Mouse (Mus musculus): ENCODE measurements around the gene Pik3r2.
A peak's percentile ranks its signal among the peaks of the same experiment; 100 is the strongest.

- TF ChIP-seq POLR2AphosphoS2 (IDR thresholded peaks at IDR 0.05; ENCODE audit: insufficient read length, low read depth) = no peak
- TF ChIP-seq POLR2A (IDR thresholded peaks at IDR 0.05; ENCODE audit: insufficient read length, low read depth) = no peak
- TF ChIP-seq SRF (IDR thresholded peaks at IDR 0.05; ENCODE audit: control insufficient read depth, insufficient read length, low read depth) = no peak
- TF ChIP-seq E2F4 (IDR thresholded peaks at IDR 0.05; ENCODE audit: insufficient read depth) = no peak
- peak in 2 of 3 experiments; percentile 76 to 94 for TF ChIP-seq MYOG (IDR thresholded peaks at IDR 0.05; ENCODE audit: control insufficient read depth in 1 of 3, insufficient read depth in 1 of 3, insufficient read length in 2 of 3, low read depth in 2 of 3)
Measured at GRCm38 (mm10) chr8:70801830-70802229, 25.3 kb upstream of the Pik3r2 start.
